Mouse (Mus musculus): ENCODE data around the gene Syt2.

Syt2 gene

GRCm38 (mm10) chr1:134741946-134742661 is 95.6 kb downstream of the Syt2 start:
- in situ Hi-C loops (cut with MboI, MseI) = no loop called here

GRCm38 (mm10) chr1:134745648-134746047 is 99.2 kb downstream of the Syt2 start:
- in situ Hi-C loops (cut with MboI, MseI) = no loop called here

- in situ Hi-C loops (cut with MboI, MseI) = no loop called here
These were observed 101.0 kb downstream of the Syt2 start for GRCm38 (mm10) chr1:134747236-134748174.

GRCm38 (mm10) chr1:134749889-134750288 is 103.4 kb downstream of the Syt2 start:
- in situ Hi-C loops (cut with MboI, MseI) = no loop called here

GRCm38 (mm10) chr1:134752447-134752846 is 106.0 kb downstream of the Syt2 start:
- in situ Hi-C loops (cut with MboI, MseI) = no loop called here

GRCm38 (mm10) chr1:134753751-134754630 is 107.5 kb downstream of the Syt2 start:
- in situ Hi-C loops (cut with MboI, MseI) = no loop called here

- in situ Hi-C loops (cut with MboI, MseI) = no loop called here
These were observed 108.3 kb downstream of the Syt2 start for GRCm38 (mm10) chr1:134754818-134755217.

- in situ Hi-C loops (cut with MboI, MseI) = no loop called here
These were observed 109.2 kb downstream of the Syt2 start for GRCm38 (mm10) chr1:134755548-134756189.

- in situ Hi-C loops (cut with MboI, MseI) = no loop called here
These were observed 109.9 kb downstream of the Syt2 start for GRCm38 (mm10) chr1:134756190-134756873.

GRCm38 (mm10) chr1:134757230-134757629 is 110.8 kb downstream of the Syt2 start:
- in situ Hi-C loops (cut with MboI, MseI) = no loop called here

- in situ Hi-C loops (cut with MboI, MseI) = no loop called here
These were observed 112.7 kb downstream of the Syt2 start for GRCm38 (mm10) chr1:134759133-134759532.

- in situ Hi-C loops (cut with MboI, MseI) = loop anchor here (10.0 kb wide), 1 partner anchor 586 kb away; no protein-coding TSS in a partner anchor
These were observed 114.2 kb downstream of the Syt2 start for GRCm38 (mm10) chr1:134760642-134761041.

- in situ Hi-C loops (cut with MboI, MseI) = loop anchor here (10.0 kb wide), 1 partner anchor 587 kb away; no protein-coding TSS in a partner anchor
These were observed 115.1 kb downstream of the Syt2 start for GRCm38 (mm10) chr1:134761534-134761933.

- in situ Hi-C loops (cut with MboI, MseI) = loop anchor here (10.0 kb wide), 1 partner anchor 588 kb away; no protein-coding TSS in a partner anchor
These were observed 116.8 kb downstream of the Syt2 start for GRCm38 (mm10) chr1:134763250-134763649.

GRCm38 (mm10) chr1:134763776-134764438 is 117.4 kb downstream of the Syt2 start:
- in situ Hi-C loops (cut with MboI, MseI) = loop anchor here (10.0 kb wide), 1 partner anchor 589 kb away; no protein-coding TSS in a partner anchor

GRCm38 (mm10) chr1:134764831-134765458 is 118.5 kb downstream of the Syt2 start:
- in situ Hi-C loops (cut with MboI, MseI) = loop anchor here (10.0 kb wide), 1 partner anchor 590 kb away; no protein-coding TSS in a partner anchor

- in situ Hi-C loops (cut with MboI, MseI) = loop anchor here (10.0 kb wide), 1 partner anchor 592 kb away; no protein-coding TSS in a partner anchor
These were observed 120.0 kb downstream of the Syt2 start for GRCm38 (mm10) chr1:134766448-134766847.

GRCm38 (mm10) chr1:134770312-134770711 is 123.8 kb downstream of the Syt2 start:
- in situ Hi-C loops (cut with MboI, MseI) = no loop called here

GRCm38 (mm10) chr1:134771353-134771752 is 124.9 kb downstream of the Syt2 start:
- in situ Hi-C loops (cut with MboI, MseI) = no loop called here

Measured in T-helper 2 cell (primary cell).